Mouse (Mus musculus): ENCODE results near the gene Btbd17. TPM values are rescaled to one million over a fixed set of nuclear protein-coding genes. Genes with fewer than 3 reads are reported as not detected.

The Btbd17 gene
- polyA plus RNA-seq, 1 experiment from 2014 or later: 1.4 TPM

DNA sequence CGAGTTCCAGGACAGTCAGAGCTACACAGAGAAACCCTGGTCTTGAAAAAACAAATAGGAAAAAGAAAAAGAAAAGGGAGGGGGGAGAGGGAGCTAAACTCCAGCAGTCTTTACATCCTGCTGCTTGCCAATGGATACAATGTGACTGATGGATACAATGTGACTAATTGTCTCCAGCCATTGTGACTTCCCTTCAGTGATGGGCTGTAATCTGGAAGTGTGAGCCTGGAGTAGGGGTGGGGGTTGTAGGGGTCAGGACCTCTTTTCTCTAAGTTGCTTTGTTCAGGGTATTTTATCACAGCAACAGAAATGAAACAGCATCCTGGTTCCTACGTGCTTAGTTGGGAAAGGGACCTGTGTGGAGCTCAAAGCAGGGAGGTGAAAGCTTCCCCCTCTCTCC lies 23.4 kb upstream of the Btbd17 start:
- no peaks in the 10 kb centered on the region for H3K36me3 ChIP-seq
- H3K27me3 ChIP-seq (replicated peaks): no peaks in the 10 kb centered on the region
- no peak overlapping the region for H3K9ac ChIP-seq
- H3K4me2 ChIP-seq (replicated peaks): no peak overlapping the region
- no peaks in the 10 kb centered on the region for H3K9me3 ChIP-seq
- H3K4me3 ChIP-seq (replicated peaks): no peak overlapping the region
- no peak overlapping the region for H3K27ac ChIP-seq
- 63% methylated on average over 2 of the region's 2 CpGs for WGBS
- peaks cover 11% of the 10 kb centered on the region for H3K4me1 ChIP-seq (replicated peaks)
- no peak for ATAC-seq

DNA sequence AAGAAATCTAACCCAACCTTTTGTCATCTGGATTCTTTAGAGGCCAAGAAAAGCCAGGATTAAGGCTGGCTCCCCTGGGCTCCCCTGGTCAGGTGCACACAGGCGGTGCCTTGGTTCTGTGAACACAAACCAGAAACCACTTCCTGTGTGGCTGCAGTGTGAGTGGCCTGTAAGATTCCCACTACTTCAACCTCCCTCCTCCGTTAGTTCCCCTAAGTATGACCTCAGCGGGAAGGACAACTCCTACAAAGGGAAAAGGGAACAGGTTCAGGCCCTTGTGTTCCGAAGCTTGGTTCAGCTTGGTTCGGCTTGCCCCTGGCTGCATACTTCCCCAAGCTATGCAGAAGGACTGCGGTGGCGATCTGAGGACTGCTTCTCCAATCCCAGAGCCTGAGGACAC lies 22.4 kb upstream of the Btbd17 start:
- Histone ChIP-seq H3K27ac (no peak overlapping the region), H3K9me3 (no peaks in the 10 kb centered on the region), H3K4me1 (replicated peaks) (peaks cover 6% of the 10 kb centered on the region), H3K36me3 (no peaks in the 10 kb centered on the region), H3K4me2 (replicated peaks) (no peak overlapping the region), H3K9ac (no peak overlapping the region), H3K4me3 (replicated peaks) (no peak overlapping the region), H3K27me3 (replicated peaks) (no peaks in the 10 kb centered on the region)
- no peak for ATAC-seq
- 88% methylated on average over 7 of the region's 7 CpGs for WGBS

DNA sequence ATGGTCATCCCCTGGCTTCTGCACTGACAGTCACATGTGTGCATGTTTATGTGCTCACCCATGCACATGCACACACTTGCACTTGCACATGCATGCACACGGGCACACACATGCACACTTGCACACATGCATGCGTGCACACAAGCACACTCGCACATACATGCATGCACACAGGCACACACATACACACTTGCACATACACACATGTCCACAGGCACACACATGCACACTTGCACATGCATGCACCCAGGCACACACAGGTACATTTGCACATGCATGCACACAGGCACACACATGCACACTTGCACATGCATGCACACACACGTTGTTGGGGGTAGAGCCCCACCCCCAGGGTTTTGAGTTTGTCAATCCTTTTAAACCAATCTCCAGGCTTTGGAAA lies 21.2 kb upstream of the Btbd17 start:
- H3K9ac ChIP-seq: no peak overlapping the region
- no peaks in the 10 kb centered on the region for H3K9me3 ChIP-seq
- no peak for ATAC-seq
- no peaks in the 10 kb centered on the region for H3K27me3 ChIP-seq (replicated peaks)
- H3K4me2 ChIP-seq (replicated peaks): no peak overlapping the region
- H3K36me3 ChIP-seq: no peaks in the 10 kb centered on the region
- H3K4me1 ChIP-seq (replicated peaks): no peaks in the 10 kb centered on the region
- no peak overlapping the region for H3K27ac ChIP-seq
- H3K4me3 ChIP-seq (replicated peaks): no peak overlapping the region
- WGBS: 88% methylated on average over 4 of the region's 4 CpGs

DNA sequence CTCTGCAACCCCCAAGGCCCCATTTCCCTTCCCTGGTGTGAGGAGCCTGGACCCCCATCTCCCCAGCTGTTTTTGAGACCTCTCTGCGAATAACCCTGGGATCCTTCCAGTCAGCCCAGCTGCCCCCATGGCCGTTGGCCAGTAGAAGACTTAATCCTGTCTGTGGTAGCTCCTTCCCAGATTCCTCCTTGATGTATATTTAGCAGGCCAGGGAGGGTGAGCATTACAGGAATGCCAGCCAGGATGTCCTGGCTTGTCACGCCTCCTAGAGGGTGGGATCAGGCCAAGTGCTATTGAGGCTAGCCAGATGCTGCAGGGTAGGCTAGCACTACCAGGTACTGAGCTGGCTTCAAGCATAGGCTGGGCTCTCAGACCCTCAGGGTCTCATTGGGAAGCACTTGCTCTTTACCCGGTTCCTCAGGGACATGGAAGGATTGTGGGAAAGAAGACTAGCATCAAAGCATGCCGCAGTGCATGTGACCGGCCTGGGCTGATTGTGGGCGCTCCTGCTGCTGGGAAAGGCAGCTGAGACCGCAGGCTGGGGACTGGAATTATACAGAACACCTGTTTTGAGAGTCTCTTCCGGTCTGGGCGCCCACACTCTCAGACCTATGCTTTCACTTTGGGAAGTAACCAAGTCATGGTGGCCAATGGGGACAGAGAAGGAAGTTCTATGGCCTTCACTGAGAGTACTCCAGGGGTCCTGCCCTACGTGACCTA lies 19.3 kb upstream of the Btbd17 start:
- Histone ChIP-seq H3K27ac (no peak overlapping the region), H3K27me3 (replicated peaks) (no peaks in the 10 kb centered on the region), H3K4me2 (replicated peaks) (no peak overlapping the region), H3K36me3 (no peaks in the 10 kb centered on the region), H3K4me3 (replicated peaks) (no peak overlapping the region), H3K9me3 (no peaks in the 10 kb centered on the region), H3K4me1 (replicated peaks) (no peaks in the 10 kb centered on the region), H3K9ac (no peak overlapping the region)
- ATAC-seq: no peak
- 70% methylated on average over 11 of the region's 11 CpGs for WGBS

DNA sequence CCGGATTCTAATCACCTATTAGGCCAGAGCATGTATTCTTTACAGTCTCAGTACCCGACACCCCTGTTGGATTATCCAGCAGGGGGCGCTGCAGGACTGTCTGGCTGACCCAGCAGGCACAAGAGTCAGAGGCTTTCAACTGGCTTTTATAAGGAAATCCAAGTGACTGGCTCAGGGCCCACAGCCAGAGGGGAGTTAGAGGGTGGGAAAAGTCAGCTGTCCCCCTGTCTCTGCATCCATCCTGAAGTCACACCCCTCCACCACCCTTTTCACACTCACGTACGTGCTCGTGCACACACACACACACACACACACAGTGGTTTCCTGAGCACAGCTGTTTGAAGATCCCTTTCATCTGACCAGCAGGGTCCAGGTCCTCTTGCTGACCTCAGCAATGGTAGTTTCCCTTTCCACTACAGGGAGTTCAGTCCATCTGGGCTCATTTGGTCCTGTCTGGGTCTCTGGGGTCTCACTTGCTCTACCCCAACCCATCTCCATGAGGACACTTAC lies 17.0 kb upstream of the Btbd17 start:
- H3K9ac ChIP-seq: no peak overlapping the region
- WGBS: 11% methylated on average over 6 of the region's 6 CpGs

DNA sequence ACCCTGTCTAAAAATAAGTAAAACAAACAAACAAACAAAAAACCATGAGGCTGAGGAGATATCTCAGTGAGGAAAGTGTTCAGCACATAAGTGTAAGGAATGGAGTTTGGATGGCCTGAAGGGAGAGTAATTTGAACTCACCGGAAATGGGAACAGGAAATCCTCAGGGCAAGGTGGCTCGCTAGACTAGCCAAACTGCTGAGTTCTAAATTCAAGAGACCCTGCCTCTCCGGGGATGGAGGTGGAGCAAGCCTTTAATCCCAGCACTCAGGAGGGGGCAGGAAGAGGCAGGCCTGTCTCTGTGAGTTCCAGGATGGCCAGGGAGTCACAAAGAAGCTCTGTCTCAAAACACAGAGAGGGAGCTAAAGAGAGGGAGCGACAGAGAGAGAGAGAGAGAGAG lies 14.6 kb upstream of the Btbd17 start:
- no peaks in the 10 kb centered on the region for H3K9me3 ChIP-seq
- ATAC-seq: no peak
- H3K4me3 ChIP-seq (replicated peaks): no peak overlapping the region
- WGBS: 27% methylated on average over 4 of the region's 4 CpGs
- no peak overlapping the region for H3K9ac ChIP-seq
- H3K27ac ChIP-seq: no peak overlapping the region
- 0 out of 2 replicates have a peak, but pooled peaks cover 5% of the 10 kb centered on the region for H3K4me1 ChIP-seq (replicated peaks)
- no peaks in the 10 kb centered on the region for H3K36me3 ChIP-seq
- H3K4me2 ChIP-seq (replicated peaks): no peak overlapping the region
- no peaks in the 10 kb centered on the region for H3K27me3 ChIP-seq (replicated peaks)

More for the DNA sequence above, 17.0 kb upstream of the Btbd17 start:
- no peak overlapping the region for H3K4me3 ChIP-seq (replicated peaks)
- H3K4me2 ChIP-seq (replicated peaks): no peak overlapping the region
- H3K4me1 ChIP-seq (replicated peaks): 0 out of 2 replicates have a peak, but pooled peaks cover under 1% of the 10 kb centered on the region
- H3K27me3 ChIP-seq (replicated peaks): no peaks in the 10 kb centered on the region
- no peak overlapping the region for H3K27ac ChIP-seq
- peak; percentile 79 for ATAC-seq
- no peaks in the 10 kb centered on the region for H3K36me3 ChIP-seq
- H3K9me3 ChIP-seq: no peaks in the 10 kb centered on the region

DNA sequence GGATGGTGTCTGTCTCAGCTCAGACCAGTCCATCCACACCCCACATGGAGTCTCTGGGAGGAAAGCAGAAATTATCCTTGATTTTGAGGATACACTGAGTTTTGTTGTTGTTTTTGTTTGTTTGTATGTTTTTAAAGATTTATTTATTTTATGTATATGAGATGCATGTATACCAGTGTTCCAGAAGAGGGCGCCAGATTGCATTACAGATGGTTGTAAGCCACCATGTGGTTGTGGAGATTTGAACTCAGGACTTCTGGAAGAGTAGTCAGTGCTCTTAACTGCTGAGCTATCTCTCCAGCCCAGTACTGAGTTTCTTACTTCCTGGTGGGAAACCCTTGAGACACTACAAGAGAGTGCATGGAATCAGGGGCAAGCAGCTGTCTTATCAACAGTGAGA lies 13.6 kb upstream of the Btbd17 start:
- H3K36me3 ChIP-seq: no peaks in the 10 kb centered on the region
- H3K4me2 ChIP-seq (replicated peaks): no peak overlapping the region
- H3K9me3 ChIP-seq: no peaks in the 10 kb centered on the region
- H3K4me3 ChIP-seq (replicated peaks): no peak overlapping the region
- 73% methylated on average over 1 of the region's 1 CpGs for WGBS
- no peak for ATAC-seq
- H3K27me3 ChIP-seq (replicated peaks): no peaks in the 10 kb centered on the region
- H3K4me1 ChIP-seq (replicated peaks): 0 out of 2 replicates have a peak, but pooled peaks cover 5% of the 10 kb centered on the region
- no peak overlapping the region for H3K9ac ChIP-seq
- H3K27ac ChIP-seq: no peak overlapping the region

DNA sequence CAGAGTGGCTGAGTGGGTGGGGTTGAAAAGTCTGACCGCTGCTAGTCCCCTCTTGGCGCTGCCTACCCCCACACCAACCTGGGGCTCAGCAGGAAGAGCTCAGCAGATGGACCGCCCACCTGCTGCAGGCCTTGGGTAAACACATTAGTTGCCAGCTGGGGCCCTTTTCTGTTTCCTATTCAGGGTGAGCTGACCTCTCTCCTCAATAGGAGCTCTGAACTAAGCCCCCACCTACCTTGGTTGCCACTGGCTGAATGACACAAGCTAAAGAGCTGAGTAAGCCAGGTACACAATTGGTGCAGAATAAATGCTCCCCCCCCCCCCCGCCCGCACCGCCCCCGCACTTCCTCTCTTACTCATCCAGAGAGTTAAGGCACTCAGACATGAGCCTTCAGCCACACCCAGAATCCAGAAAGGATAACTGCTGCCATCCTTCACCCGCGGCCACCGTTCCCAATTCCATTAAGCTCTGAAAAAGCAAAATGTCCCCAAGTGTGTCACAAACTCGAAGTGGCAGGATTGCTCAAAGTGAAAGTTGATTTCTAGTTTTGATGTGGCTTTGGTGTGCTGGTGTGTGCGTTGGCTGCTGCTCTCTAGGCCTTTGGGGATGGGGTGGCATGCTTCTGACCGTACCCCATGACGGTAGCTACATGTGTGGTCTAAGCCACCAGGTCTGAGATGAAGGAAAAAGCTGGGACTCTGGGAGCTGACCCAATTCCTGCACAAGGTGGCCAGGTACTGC lies 12.1 kb upstream of the Btbd17 start:
- Histone ChIP-seq H3K27me3 (replicated peaks) (no peaks in the 10 kb centered on the region), H3K4me3 (replicated peaks) (no peak overlapping the region), H3K9ac (no peak overlapping the region), H3K36me3 (no peaks in the 10 kb centered on the region), H3K4me1 (replicated peaks) (peaks cover 10% of the 10 kb centered on the region; the same call in 1 of the 2 replicates), H3K27ac (no peak overlapping the region), H3K4me2 (replicated peaks) (no peak overlapping the region), H3K9me3 (no peaks in the 10 kb centered on the region)
- ATAC-seq: peak; percentile 47; the same call in 1 of the 2 replicates
- WGBS: 31% methylated on average over 14 of the region's 14 CpGs

DNA sequence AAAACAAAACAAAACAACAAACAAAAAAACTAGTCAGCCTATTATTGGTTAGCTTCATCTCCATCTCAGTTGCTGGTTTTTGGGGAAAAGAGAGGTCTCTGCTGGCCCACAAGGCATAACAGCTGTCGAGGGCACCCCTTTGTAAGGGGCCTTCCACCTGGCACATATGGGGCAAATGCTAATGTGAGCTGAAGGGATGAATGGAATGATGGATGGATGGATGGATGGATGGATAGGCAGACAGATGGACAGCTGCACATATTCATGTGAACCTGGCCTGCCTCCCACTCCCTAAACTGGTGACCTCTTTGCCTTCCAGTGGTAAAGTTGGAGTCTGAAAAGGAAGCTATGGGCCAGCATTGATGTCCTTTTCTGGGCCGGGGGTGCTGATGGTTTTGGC lies 11.3 kb upstream of the Btbd17 start:
- Histone ChIP-seq H3K4me2 (replicated peaks) (no peak overlapping the region), H3K9me3 (no peaks in the 10 kb centered on the region), H3K9ac (no peak overlapping the region), H3K36me3 (no peaks in the 10 kb centered on the region), H3K27ac (no peak overlapping the region), H3K4me1 (replicated peaks) (peaks cover 15% of the 10 kb centered on the region; the same call in 1 of the 2 replicates), H3K4me3 (replicated peaks) (no peak overlapping the region), H3K27me3 (replicated peaks) (no peaks in the 10 kb centered on the region)
- no peak for ATAC-seq
- WGBS: 72% methylated on average over 2 of the region's 2 CpGs

DNA sequence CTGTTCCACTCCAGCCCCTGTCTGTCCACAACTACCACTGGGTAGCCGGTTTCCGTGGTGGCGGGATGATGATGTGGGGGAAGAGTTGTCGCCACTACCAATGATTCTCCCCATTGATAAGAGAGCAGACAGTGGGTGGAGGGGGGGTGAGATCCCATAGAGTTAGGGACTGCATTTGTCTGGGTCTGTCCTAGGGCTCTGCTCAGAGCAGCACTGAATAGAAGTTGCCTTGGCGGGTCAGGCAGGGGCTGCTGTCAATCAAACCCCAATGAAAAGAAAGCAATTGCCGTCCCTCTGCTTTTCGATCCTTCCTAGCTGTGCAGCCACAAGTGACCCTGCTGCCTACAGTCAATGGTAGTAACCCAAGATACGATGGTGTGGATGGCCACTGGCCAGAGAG lies 8.2 kb upstream of the Btbd17 start:
- ATAC-seq: no peak
- Histone ChIP-seq H3K9me3 (no peaks in the 10 kb centered on the region), H3K4me3 (replicated peaks) (no peak overlapping the region), H3K4me2 (replicated peaks) (no peak overlapping the region), H3K27ac (no peak overlapping the region), H3K27me3 (replicated peaks) (no peaks in the 10 kb centered on the region), H3K9ac (no peak overlapping the region), H3K36me3 (no peaks in the 10 kb centered on the region), H3K4me1 (replicated peaks) (peaks cover 15% of the 10 kb centered on the region; the same call in 1 of the 2 replicates)
- 70% methylated on average over 8 of the region's 8 CpGs for WGBS

DNA sequence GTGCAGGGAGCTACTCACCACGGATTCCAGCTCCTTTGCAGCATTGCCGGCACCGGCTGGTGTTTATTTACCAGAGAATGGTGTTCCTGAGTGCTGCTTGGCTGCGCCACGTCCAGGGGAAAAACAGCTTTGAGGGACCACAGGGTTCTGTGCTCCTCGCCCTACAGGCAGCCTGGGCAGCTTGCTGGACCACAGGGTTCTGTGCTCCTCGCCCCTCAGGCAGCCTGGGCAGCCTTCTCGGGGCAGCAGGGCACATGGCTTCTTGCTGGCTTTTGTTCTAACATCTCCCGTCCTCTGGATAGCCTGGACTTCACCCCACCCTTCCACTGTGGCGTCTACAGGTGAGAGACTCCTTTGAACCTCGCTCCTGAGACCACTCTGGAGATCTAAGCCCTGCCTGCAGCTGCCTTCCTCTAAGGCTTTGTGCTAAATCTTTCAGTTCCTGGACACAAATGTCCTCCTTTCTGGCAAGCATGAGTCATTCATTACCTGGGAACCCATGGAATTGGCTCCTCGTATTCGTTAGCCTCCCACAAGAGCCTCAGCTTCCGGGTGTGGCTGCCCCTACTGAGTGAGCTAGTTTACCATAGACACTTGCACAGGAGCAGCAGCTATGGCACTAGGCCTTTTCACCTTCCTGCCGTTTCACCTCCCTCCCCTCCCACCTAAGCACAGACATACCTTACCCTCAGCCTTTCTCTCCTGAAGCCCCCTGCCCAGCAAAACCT lies 7.0 kb upstream of the Btbd17 start:
- Histone ChIP-seq H3K4me3 (replicated peaks) (no peak overlapping the region), H3K36me3 (no peaks in the 10 kb centered on the region), H3K4me2 (replicated peaks) (no peak overlapping the region), H3K4me1 (replicated peaks) (peaks cover 13% of the 10 kb centered on the region; the same call in 1 of the 2 replicates), H3K9ac (no peak overlapping the region), H3K27me3 (replicated peaks) (no peaks in the 10 kb centered on the region), H3K9me3 (no peaks in the 10 kb centered on the region), H3K27ac (no peak overlapping the region)
- whole genome bisulfite sequencing: 50% methylated on average over 15 of the region's 15 CpGs
- peak; percentile 47 for ATAC-seq

DNA sequence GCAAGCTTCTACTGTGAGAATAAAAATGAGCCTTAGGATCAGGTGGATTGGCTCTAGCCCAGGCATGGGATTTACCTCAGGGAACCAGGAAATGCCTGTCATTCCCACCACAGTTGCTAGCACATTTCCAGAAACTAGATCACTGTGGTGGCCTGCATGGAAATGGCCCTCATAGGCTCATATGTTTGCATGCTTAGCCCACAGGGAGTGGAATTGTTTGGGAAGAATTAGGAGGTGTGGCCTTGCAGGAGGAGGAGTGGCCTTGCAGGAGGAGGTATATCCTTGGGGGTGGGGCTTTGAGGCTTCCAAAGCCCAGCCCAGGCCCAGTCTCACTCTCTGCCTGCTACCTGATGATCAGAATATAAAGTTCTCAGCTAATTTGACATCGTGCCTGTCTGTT lies 6.2 kb upstream of the Btbd17 start:
- WGBS: 81% methylated on average over 1 of the region's 1 CpGs
- no peak for ATAC-seq
- H3K27ac ChIP-seq: no peak overlapping the region

More for the DNA sequence above, 6.2 kb upstream of the Btbd17 start:
- no peak overlapping the region for H3K9ac ChIP-seq
- no peaks in the 10 kb centered on the region for H3K36me3 ChIP-seq
- peaks cover 10% of the 10 kb centered on the region; the same call in 1 of the 2 replicates for H3K4me1 ChIP-seq (replicated peaks)
- H3K27me3 ChIP-seq (replicated peaks): 0 out of 2 replicates have a peak, but pooled peaks cover 2% of the 10 kb centered on the region
- no peaks in the 10 kb centered on the region for H3K9me3 ChIP-seq
- no peak overlapping the region for H3K4me2 ChIP-seq (replicated peaks)
- H3K4me3 ChIP-seq (replicated peaks): no peak overlapping the region

Measured in intestine, embryonic 15.5 days (tissue).